Mouse (Mus musculus) liver, postnatal 0 days (tissue): ENCODE results near the gene Sp7.

Experiments
- CTCF ChIP-seq: sonication (generic); IDR thresholded peaks from 2 replicates; pipeline ENCODE4 v1.5.1; 2016; ENCODE audit warnings: antibody characterized with exemption, low read depth
- EP300 ChIP-seq: IDR thresholded peaks from 2 replicates; pipeline ENCODE4 v1.6.1; 2016; ENCODE audit warnings: antibody characterized with exemption, low read depth, mild to moderate bottlenecking

DNA sequence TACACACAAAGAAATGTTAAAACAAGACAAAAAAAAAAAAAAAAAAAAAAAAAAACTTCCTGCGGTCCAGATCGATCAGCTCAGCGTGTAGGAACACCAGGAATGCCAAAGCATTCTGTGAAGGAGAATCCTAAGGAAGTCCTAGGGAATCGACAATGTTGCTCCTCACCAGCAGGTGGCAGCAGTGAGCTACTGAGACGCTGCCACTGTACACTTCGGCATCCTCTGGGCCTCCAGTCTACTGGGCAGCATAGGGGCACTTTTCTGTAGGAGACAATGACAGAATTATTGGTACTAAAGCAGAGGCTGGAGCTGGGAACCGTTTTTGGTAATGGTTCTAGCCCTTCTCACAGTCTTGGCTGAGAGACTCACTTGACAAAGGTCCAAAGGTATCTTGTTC is 14.6 kb upstream of the Sp7 start:
- TF ChIP-seq EP300 (no peak), CTCF (peak; percentile 99)
